Mouse (Mus musculus) lung, adult 2 months (tissue): Measurements from ENCODE around the gene Fbxo42.

Source experiments
- CTCF ChIP-seq: fragments of 200-500 bp; IDR thresholded peaks from 2 replicates; pipeline ENCODE4 v1.5.1; 2011; ENCODE audit warnings: mild to moderate bottlenecking, low read length, control low read depth; ENCODE audit not compliant: insufficient read depth
- POLR2A ChIP-seq: fragments of 200-500 bp; IDR thresholded peaks from 2 replicates; pipeline ENCODE4 v1.6.1; 2011; ENCODE audit warnings: low read depth, mild to moderate bottlenecking, control low read depth, low read length, borderline replicate concordance; ENCODE audit errors: extremely low read depth

- TF ChIP-seq CTCF (no peak), POLR2A (no peak)
These were observed 9.8 kb downstream of the Fbxo42 start for GRCm38 (mm10) chr4:141157485-141157884.
